Mouse (Mus musculus) intestine, postnatal 0 days (tissue): Measurements from ENCODE around the gene Slc25a22. TPM values are rescaled to one million over a fixed set of nuclear protein-coding genes. Genes with fewer than 3 reads are reported as not detected.

ENCODE experiments used
- ATAC-seq: fragments of 200-750 bp; cut with Nextera tagmentation; 2 replicates; pipeline ENCODE4 v1.8.0; 2017; ENCODE audit warnings: mild to moderate bottlenecking, moderate TSS enrichment, moderate library complexity
- H3K27ac ChIP-seq: fragments of 300-500 bp; sonication (generic); 2 replicates; pipeline ENCODE4 v1.5.1; 2014; ENCODE audit warnings: mild to moderate bottlenecking, low read depth, low read length, moderate library complexity
- H3K27me3 ChIP-seq: fragments of 300-500 bp; sonication (generic); replicated peaks from 2 replicates; pipeline ENCODE4 v1.6.1; 2014; ENCODE audit warnings: low read length, mixed read lengths; ENCODE audit not compliant: control insufficient read depth, insufficient read depth
- H3K36me3 ChIP-seq: fragments of 300-500 bp; sonication (generic); 2 replicates; pipeline ENCODE4 v1.6.1; 2014; ENCODE audit warnings: mild to moderate bottlenecking, moderate library complexity; ENCODE audit not compliant: control insufficient read depth, insufficient read depth
- H3K4me1 ChIP-seq: fragments of 300-500 bp; sonication (generic); replicated peaks from 2 replicates; pipeline ENCODE4 v1.6.1; 2014; ENCODE audit warnings: antibody characterized with exemption, low read length, mixed read lengths; ENCODE audit not compliant: control insufficient read depth, insufficient read depth
- H3K4me2 ChIP-seq: fragments of 300-500 bp; sonication (generic); replicated peaks from 2 replicates; pipeline ENCODE4 v1.6.1; 2014; ENCODE audit warnings: low read depth, mild to moderate bottlenecking, moderate library complexity
- H3K4me3 ChIP-seq: fragments of 300-500 bp; sonication (generic); 2 replicates; pipeline ENCODE4 v1.5.1; 2014; ENCODE audit warnings: low read depth, low read length
- H3K9ac ChIP-seq: fragments of 300-500 bp; sonication (generic); 2 replicates; pipeline ENCODE4 v1.6.1; 2014; ENCODE audit warnings: mild to moderate bottlenecking, low read depth, low read length
- H3K9me3 ChIP-seq: fragments of 300-500 bp; sonication (generic); 2 replicates; pipeline ENCODE4 v1.6.1; 2016; ENCODE audit warnings: mixed run types; ENCODE audit not compliant: control insufficient read depth
- CTCF ChIP-seq: sonication (generic); IDR thresholded peaks from 2 replicates; pipeline ENCODE4 v1.5.1; 2016; ENCODE audit warnings: low read depth, mild to moderate bottlenecking, control low read depth, antibody characterized with exemption, moderate library complexity
- WGBS: fragments of 180-500 bp; shearing (Covaris S2); extraction: QIAGEN DNeasy Blood & Tissue Kit; methylation state at CpG from one replicate; pipeline ENCODE4 v1.1.7; 2014; 5-methylcytosine and 5-hydroxymethylcytosine counted together
- polyA plus RNA-seq: library from polyadenylated mRNA; unstranded; fragments of >200 nt; fragmentation: Nextera tagmentation; extraction: Ambion mirVana; gene quantifications from 2 replicates; pipeline ENCODE4 v1.2.1, GENCODE M21; 2015

Slc25a22 gene
- polyA plus RNA-seq, 1 experiment from 2014 or later, result 67.7 TPM

GRCm38 (mm10) chr7:141381068-141381835 is 56.4 kb downstream of the Slc25a22 start:
- Histone ChIP-seq H3K36me3 (no peaks in the 10 kb centered on the region), H3K27me3 (no peaks in the 10 kb centered on the region), H3K4me3 (no peak overlapping the region), H3K4me2 (no peak overlapping the region), H3K9me3 (no peaks in the 10 kb centered on the region), H3K4me1 (no peaks in the 10 kb centered on the region; the same call in 1 of the 2 replicates), H3K27ac (no peak overlapping the region), H3K9ac (no peak overlapping the region)
- ATAC-seq, result no peak
- 74% methylated on average over 4 of the region's 4 CpGs for WGBS
- TF ChIP-seq CTCF, result no peak

Other genes with a start within 250 kb of the Slc25a22 start
- gene Hras, start 243.9 kb downstream of the Slc25a22 start, polyA plus RNA-seq, result 71.8 and 72.3 TPM in 2 replicates
- 3.2 and 3.7 TPM in 2 replicates for gene Lrrc56, start 243.7 kb downstream of the Slc25a22 start, polyA plus RNA-seq
- 2.7 and 3.4 TPM in 2 replicates for gene Lmntd2, start 223.8 kb downstream of the Slc25a22 start, polyA plus RNA-seq
- gene Rassf7, start 222.0 kb downstream of the Slc25a22 start, polyA plus RNA-seq, result 47.6 and 52.7 TPM in 2 replicates
- 24.7 and 27.8 TPM in 2 replicates for gene Phrf1, start 209.1 kb downstream of the Slc25a22 start, polyA plus RNA-seq
- 120 and 124 TPM in 2 replicates for gene Irf7, start 171.4 kb downstream of the Slc25a22 start, polyA plus RNA-seq
- 914 and 971 TPM in 2 replicates for gene Cdhr5, start 161.1 kb downstream of the Slc25a22 start, polyA plus RNA-seq
- 348 and 368 TPM in 2 replicates for gene Sct, start 158.8 kb downstream of the Slc25a22 start, polyA plus RNA-seq
- gene Drd4, start 145.9 kb downstream of the Slc25a22 start, polyA plus RNA-seq, result 0.33 and 0.38 TPM in 2 replicates
- gene Deaf1, start 110.2 kb downstream of the Slc25a22 start, polyA plus RNA-seq, result 52.8 and 55.7 TPM in 2 replicates
- 21.8 and 23.3 TPM in 2 replicates for gene Tmem80, start 110.2 kb downstream of the Slc25a22 start, polyA plus RNA-seq
- 234 and 248 TPM in 2 replicates for gene Eps8l2, start 99.0 kb downstream of the Slc25a22 start, polyA plus RNA-seq
- gene Taldo1, start 45.7 kb downstream of the Slc25a22 start, polyA plus RNA-seq, result 706 and 711 TPM in 2 replicates
- 34.3 and 37.1 TPM in 2 replicates for gene Gatd1, start 23.8 kb downstream of the Slc25a22 start, polyA plus RNA-seq
- 2.7 and 3.3 TPM in 2 replicates for gene Cend1, start 8.4 kb downstream of the Slc25a22 start, polyA plus RNA-seq
- gene Pidd1, start 6.1 kb upstream of the Slc25a22 start, polyA plus RNA-seq, result 1.4 and 1.6 TPM in 2 replicates
- gene Rplp2, start 9.5 kb upstream of the Slc25a22 start, polyA plus RNA-seq, result 968 and 992 TPM in 2 replicates
- gene Pnpla2, start 17.3 kb upstream of the Slc25a22 start, polyA plus RNA-seq, result 75.5 and 79.4 TPM in 2 replicates
- gene Cracr2b, start 23.2 kb upstream of the Slc25a22 start, polyA plus RNA-seq, result 12.6 and 12.7 TPM in 2 replicates
- gene Cd151, start 29.5 kb upstream of the Slc25a22 start, polyA plus RNA-seq, result 27.6 and 29.3 TPM in 2 replicates
- gene Polr2l, start 37.2 kb upstream of the Slc25a22 start, polyA plus RNA-seq, result 36.8 and 37.9 TPM in 2 replicates
- 39.7 and 40.1 TPM in 2 replicates for gene Tspan4, start 37.3 kb upstream of the Slc25a22 start, polyA plus RNA-seq
- gene Chid1, start 102.0 kb upstream of the Slc25a22 start, polyA plus RNA-seq, result 20.5 and 23.8 TPM in 2 replicates
- 69.7 and 76.6 TPM in 2 replicates for gene Ap2a2, start 124.3 kb upstream of the Slc25a22 start, polyA plus RNA-seq
- gene Muc6, start 217.4 kb upstream of the Slc25a22 start, polyA plus RNA-seq, result 8.9 and 9.8 TPM in 2 replicates